Mouse (Mus musculus) ovary, postnatal 14 days (tissue): ENCODE results near the gene Runx2.

Experiments
- DNase-seq: peaks from one replicate; pipeline ENCODE4 v3.0.0; 2022; ENCODE audit warnings: low spot score

Runx2 gene

GRCm38 (mm10) chr17:44528617-44529016 lies 286.0 kb downstream of the Runx2 start:
- DNase-seq, result no peak

GRCm38 (mm10) chr17:44524146-44524545 lies 290.5 kb downstream of the Runx2 start:
- DNase-seq, result no peak

GRCm38 (mm10) chr17:44522906-44523305 lies 291.7 kb downstream of the Runx2 start:
- no peak for DNase-seq

- no peak for DNase-seq
Measured at GRCm38 (mm10) chr17:44520122-44521075, 294.2 kb downstream of the Runx2 start.

GRCm38 (mm10) chr17:44519356-44519755 lies 295.2 kb downstream of the Runx2 start:
- no peak for DNase-seq

GRCm38 (mm10) chr17:44518156-44518555 lies 296.4 kb downstream of the Runx2 start:
- DNase-seq, result no peak

- no peak for DNase-seq
Measured at GRCm38 (mm10) chr17:44508198-44508715, 306.3 kb downstream of the Runx2 start.

- no peak for DNase-seq
Measured at GRCm38 (mm10) chr17:44507741-44508140, 306.9 kb downstream of the Runx2 start.

- no peak for DNase-seq
Measured at GRCm38 (mm10) chr17:44506524-44506923, 308.1 kb downstream of the Runx2 start.

GRCm38 (mm10) chr17:44504794-44505317 lies 309.7 kb downstream of the Runx2 start:
- DNase-seq, result no peak

GRCm38 (mm10) chr17:44502176-44502575 lies 312.4 kb downstream of the Runx2 start:
- DNase-seq, result no peak

GRCm38 (mm10) chr17:44500306-44500899 lies 314.2 kb downstream of the Runx2 start:
- DNase-seq, result no peak

- no peak for DNase-seq
Measured at GRCm38 (mm10) chr17:44490164-44490794, 324.3 kb downstream of the Runx2 start.

- no peak for DNase-seq
Measured at GRCm38 (mm10) chr17:44489346-44489745, 325.3 kb downstream of the Runx2 start.

- no peak for DNase-seq
Measured at GRCm38 (mm10) chr17:44487514-44488244, 326.9 kb downstream of the Runx2 start.

GRCm38 (mm10) chr17:44485337-44485736 lies 329.3 kb downstream of the Runx2 start:
- no peak for DNase-seq

GRCm38 (mm10) chr17:44479918-44480317 lies 334.7 kb downstream of the Runx2 start:
- no peak for DNase-seq

GRCm38 (mm10) chr17:44479491-44479890 lies 335.1 kb downstream of the Runx2 start:
- DNase-seq, result no peak

- no peak for DNase-seq
Measured at GRCm38 (mm10) chr17:44475910-44476309, 338.7 kb downstream of the Runx2 start.

GRCm38 (mm10) chr17:44474280-44474679 lies 340.3 kb downstream of the Runx2 start:
- DNase-seq, result no peak

GRCm38 (mm10) chr17:44472695-44473094 lies 341.9 kb downstream of the Runx2 start:
- peak; percentile 7 for DNase-seq

- no peak for DNase-seq
Measured at GRCm38 (mm10) chr17:44463679-44464078, 350.9 kb downstream of the Runx2 start.
